Mouse (Mus musculus) kidney, adult 18-20 months (tissue): ENCODE measurements around the gene Lap3.

Experiments used
- DNase-seq: peaks from one replicate; pipeline ENCODE4 v3.0.0; 2021

Gene Lap3

DNA sequence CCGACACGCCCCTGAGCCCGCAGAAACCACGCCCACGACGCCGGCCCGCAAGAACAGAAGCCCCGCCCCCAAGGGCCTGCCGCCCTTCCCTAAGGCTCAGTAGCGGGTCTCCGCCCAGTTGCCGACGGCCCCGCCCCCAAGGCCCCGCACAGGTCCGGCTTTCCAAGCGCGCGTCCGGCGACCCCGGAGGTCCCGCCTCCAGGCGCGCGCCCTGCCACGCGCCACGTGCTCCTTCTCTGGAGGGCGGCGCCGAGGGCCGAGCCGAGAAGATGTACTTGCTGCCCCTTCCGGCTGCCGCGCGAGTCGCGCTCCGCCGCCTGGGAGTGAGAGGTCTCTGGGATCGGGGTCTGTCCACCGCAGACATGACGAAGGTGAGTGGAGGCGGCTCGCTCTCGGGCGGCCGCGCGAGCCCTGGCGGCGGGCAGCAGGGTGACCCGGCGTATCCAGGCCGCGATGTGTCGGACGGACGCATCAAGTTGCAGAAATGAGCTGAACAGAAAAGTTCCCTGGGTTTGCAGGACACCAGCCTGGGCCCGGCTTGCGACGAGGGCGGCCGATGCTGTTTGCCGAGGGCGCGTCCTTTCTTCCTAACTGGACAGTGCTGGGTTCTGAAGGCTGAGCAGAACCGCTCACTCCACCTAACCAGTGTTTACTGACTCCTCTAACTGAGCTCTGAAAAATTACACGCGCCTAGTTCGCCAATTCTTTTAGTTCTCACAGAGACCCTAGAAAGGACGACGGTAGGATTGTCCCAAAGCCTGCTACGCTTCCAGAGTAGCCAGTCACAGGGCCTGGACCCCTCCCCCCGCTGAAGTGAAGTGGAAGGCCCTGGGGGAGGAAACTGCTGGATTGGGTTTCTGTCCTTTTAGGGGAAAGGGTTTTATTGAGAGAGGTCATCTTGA lies at the start of gene Lap3:
Lap3 (plus strand) TSS at position 184 of the 902 bp plus-strand sequence.
- DNase-seq = peak; percentile 100

DNA sequence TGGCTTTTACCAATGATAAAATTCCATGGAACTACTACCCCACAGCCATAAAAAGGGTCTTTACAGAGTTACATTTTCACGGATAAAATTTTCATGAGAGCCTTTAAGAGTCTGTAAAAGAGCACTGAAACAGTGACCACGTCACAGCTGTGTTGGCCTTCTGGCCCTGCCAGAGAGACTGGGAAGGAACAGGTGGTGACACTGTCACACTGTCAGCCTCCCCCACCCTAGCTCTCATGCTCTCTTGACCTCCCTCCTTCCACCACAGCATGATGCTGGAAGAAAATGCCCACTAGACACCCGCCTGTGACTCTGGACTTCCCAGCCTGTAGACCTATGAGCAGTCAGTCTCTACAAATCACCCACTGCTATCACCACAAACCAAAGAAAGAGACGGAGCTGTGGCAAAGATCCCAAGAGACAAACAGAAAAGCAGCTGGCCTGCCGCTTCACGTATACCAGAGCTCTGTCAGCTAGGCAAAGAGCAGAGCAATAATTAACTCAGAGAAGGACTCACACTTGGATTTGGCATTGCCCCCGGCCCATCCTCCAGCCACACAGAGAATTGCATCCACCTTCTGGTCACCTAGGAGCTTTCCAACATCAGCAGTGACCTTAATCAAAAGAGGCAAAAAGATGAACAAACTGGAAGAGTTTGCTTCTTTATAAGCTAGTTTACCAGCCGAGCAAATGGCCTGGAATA lies 48.9 kb upstream of the Lap3 start:
- peak; percentile 60 for DNase-seq

DNA sequence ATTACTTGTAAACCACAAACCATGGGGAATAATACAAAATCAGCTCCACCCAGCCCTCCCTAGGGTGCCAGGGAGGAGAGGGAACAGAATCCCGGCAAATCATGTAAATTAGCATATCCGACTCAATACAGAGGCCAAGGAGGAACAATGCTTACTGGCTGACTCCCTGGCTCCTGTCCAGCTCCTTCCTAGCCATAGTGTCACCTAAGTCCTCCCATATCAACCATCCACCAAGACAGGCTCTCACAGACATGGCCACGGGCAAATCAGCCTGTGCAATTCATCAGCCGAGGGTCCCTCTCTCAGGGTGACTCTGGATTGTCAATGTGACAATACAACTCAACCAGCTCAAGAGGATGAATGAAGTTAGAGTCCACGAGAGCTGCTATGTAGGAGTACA lies 44.5 kb upstream of the Lap3 start:
- DNase-seq = peak; percentile 19

DNA sequence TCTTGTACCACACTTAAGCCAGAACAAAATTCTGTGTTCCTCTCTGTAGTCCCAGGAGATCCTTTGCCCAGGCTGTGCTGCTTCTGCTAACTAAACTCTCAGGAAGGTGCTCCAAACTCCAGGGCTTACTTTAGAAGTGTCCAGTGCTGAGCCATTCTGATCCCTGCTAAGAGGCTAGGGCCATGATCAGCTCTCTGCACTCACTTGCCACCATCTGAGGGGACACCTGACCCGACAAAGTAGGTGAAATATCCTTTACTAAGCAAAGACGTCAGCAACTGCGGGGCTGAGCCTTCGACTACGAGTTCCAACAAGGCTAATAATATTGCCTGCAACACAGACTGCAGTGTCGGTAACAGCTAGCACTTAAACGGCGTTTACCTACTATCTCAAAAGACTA lies 44.0 kb upstream of the Lap3 start:
- DNase-seq = peak; percentile 32

DNA sequence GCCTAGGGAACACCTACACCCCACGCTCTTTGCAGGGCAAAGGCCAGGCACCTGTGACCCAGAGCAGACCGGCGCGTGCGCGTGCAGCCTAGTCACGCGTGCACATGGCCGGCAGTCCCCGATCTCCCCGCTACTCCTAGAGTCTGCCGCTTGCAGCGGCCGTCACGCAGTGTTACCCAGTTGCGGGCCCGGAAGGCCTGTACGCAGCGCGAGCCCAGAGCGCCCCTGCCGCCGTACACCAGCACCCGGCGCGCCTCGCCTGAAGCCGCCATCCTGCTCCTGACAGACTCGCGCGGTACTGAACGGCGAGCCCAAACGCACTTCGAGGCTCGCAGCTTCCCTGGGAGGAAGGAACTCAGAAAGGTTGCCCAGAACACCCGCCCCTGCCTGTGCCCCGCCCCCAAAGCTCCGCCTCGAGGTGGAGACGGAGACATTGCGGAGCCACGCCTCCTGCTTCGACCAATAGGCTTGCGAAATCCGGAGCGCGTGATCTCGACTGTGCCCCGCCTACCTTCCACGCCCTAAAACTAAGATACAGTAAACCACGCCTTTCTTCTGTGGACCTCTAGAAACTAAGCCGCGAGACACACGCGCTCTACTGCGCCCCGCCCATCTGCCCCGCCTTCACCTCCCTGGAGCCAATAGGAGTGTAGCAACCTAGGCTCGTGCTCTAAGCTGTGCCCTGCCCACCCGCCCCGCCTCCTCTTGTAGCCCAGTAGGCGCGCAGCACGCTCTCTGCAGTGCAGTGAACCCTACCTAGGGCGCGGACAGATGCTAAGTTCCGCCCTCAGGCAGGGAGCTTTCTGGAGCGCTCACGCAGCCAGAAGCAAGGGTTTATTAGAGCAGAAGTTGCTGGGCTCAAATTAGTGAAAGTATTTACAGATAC lies 43.1 kb upstream of the Lap3 start, which contains the start of gene Qdpr:
Qdpr (minus strand) TSS at position 406 of the 886 bp plus-strand sequence.
- DNase-seq = peak; percentile 95

DNA sequence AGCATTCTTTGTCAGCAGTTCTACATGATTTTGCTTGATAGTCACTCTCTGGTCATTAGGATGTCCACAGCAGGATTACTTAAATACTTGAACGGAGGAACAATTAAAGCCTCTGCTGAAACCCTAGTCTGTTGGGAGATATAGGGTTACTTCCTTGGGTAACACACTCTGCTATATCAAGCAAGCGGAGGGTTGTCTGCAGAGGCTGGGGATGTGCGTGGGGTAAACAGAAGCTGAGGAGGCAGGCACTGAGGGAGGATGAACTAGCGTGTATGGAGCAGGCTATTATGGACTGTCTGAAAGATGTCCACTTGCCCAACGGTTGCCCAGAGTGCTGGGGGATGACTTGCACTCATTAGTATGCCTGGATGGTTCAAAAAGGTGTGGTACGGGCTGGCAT lies 39.7 kb upstream of the Lap3 start, which contains the start of gene Clrn2:
Clrn2 (plus strand) TSS at position 301 of the 400 bp plus-strand sequence.
- no peak for DNase-seq

DNA sequence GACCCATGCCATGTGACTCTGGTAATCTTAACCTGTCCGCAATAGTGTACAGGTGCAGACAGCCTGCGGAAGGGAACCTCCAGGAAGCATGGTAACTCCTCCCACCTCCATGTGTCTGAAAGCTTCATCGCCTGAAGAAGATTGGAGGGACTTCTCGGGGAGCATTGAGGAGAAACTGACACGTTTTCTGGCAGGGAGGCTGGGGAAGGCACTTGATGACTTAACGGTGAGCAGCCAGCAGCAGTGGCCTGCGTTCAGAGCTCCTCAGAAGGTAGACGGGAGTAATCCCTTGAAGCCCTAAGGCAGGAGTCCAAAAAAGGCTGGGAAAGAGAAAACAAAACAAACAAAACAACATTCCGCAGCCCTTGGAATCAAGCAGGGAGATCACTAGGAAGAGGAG lies 38.7 kb upstream of the Lap3 start:
- no peak for DNase-seq

DNA sequence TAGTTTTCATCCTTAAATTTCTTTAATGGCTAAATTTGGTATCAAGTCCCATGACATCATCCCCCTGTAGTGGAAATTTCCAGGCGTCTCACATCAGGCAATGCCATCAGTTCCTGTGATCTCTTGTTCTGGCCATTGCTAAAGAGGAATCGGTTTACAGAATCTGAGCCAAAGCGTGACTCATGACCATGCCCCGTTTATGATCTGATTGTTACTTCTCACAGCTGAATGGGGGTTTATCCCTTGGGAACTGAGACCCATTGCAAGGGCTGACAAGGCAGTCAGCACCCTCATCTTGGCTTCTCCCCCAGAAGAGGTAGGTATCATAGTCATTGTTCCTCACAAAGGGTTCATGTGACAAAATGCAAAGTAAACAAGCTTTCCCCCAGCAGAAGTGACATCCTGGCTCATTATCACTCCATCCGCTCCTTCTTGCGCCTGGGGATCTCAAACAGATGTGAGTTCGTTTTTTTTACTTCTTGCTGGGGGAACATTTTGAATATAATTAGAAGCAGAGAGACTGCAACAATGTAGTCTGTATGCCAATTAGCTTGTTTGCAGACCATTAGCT lies 20.2 kb upstream of the Lap3 start:
- DNase-seq = no peak

DNA sequence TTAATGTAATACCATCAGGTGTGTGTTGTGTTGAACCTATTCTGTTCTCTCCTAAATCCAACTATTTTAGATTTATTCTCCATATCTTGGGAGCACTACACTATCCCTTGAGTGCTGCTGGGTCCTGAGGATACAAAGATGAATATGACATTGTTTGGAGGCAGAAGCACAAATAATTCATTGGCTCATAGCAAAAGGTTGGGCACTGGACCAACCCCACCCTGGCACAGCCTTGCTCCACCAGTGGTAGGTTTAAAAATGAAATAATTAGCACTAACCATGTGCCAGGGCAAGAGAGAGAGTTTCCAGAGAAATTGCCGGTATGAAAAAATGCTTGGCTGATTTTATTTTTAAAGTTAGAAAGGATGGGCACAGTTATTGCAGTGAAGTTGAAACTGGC lies 19.7 kb upstream of the Lap3 start:
- no peak for DNase-seq

DNA sequence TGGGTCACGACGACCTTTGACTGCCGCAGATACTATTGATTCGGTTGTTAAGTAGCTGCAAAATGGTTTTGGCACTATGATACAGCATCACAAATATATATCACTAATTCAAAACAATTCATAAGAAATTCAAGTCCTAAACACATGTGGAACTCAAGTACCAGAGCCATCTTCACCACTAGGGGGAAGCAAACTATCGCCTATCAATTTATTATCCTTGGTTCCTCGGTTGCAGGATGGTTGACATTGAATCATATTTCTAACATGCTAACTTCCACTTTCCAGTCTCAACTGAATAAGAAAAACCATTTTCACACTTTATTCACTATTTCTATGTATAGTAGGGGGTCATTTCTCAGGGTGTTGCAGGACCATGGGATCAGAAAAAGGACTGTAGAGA lies 19.0 kb upstream of the Lap3 start:
- DNase-seq = no peak

DNA sequence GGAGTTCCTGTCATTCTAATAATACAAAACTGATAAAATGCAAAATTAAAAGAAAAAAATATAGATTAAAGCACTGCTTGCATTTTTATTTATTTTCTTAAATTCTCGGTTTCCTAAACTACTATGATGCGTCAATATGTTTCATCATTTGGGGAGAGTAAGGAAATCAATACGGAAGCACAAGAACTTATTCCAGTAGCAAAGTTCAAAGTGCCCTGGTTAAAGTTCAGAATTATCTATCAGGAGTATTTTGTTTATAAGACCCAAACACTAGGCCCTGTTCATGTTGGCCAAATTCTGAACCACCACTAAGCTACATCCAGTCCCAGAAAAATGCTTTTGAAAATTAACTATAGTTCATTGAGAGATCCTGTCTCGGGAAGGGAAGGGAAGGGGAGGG lies 18.4 kb upstream of the Lap3 start:
- no peak for DNase-seq

DNA sequence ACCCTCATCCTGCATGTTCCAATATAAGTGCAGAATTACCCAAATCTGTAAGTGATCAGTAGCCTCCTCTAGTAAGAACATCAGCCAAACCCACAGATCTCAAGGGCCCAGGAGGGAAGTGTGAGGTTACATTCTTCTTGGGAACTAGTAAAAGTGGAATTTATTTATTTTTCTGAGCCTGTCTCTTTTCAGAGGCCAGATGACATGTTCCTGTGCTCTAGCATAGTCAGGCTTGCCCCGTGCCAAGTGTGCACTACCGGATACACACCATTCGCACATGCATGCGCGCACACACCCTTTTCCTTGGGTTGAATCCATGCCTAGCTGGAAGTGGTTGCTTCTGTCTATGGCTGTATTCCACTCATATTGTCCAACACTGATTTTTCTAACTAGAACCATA lies 17.4 kb upstream of the Lap3 start:
- no peak for DNase-seq

DNA sequence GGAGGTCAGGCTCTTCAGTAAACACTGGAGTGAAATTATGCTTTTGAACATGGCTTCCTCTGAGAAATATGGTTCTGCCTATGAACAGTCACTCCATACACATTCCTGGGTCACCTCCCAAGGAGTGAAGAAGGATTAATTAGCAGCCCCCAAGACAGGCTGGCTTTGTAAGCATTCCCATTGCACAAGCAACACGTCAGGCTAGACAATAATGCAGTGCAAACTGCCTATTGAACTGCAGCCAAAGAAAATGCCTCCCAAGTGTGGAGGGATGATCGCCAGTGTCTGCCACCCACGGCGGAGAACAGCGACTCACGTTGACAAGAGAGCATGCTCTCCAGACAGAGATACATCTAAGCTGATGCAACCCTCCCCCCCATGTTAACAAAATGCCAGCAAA lies 16.9 kb upstream of the Lap3 start:
- no peak for DNase-seq

DNA sequence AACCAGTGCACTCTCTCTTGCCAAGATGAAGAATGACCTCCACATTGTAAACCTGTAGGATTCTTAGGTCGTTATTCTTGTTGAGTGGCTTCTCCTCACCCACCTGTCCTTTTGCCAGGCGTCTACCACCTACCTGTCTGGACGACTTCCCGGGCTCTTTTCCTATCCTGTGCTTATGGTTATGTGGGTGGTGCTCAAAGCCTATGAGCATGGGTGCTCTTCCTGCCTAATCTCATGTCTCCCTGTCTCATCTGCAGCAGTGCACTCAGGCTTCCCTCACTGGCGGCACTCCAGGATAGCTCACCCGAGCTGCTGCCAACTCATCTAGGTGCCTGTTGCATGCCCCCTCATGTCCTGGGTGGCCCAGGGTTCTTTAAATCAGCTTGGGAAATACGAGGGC lies 15.6 kb upstream of the Lap3 start:
- DNase-seq = no peak

DNA sequence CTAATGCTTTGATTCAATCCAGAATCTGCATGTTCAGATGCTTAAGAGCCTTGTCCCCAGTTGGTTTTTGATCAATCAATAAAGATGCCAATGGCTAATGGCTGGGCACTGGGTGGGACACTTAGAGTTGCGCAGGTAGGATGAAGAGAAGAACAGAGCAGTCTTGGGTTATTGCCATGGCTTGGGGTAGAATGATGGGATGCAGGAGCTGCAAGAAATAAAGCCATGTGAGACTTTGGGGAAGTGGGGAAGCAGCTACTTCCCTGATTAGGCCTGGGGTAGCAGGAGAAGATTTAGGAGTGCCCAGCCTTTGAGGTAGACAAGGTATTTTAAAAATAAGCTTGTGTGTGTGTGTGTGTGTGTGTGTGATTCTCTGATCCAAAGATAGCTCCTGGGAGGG lies 13.1 kb upstream of the Lap3 start:
- DNase-seq = no peak

DNA sequence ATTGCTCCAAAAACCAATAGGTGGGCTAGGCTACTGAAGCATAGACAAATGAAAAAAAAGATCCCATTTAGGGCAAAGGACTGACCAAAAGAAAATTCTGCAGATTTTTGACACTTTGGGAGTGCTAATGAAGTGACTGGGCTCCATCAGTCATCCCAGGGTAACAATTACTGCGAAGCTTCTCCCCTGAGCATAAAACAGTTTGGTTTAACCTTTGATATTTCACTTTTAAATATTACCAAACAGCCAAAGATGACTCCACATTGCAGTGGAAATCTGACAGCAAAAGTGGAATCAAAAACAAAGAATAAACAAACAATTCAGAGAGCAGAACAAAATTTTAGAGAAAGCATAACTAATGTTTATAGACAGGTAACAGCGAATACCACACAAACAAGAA lies 12.0 kb upstream of the Lap3 start:
- DNase-seq = no peak

DNA sequence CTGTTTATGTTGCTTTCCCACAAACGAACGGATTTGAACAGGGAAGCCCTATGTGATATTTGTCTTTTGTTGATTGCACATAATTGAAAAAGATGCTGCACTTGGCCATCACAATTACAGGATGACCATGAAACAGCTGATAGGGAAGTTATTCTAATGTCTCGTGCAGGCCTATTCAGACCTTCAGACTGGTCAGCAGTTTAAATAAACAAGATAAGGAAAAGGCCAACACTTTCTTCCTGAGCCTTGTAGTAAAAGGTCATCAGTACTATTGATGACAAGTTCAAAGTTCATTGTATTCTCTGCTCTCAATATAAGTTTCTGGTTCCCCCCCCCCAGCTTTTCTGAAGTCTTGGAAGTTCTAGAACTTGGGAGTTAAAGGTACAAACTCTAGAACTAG lies 10.6 kb upstream of the Lap3 start:
- no peak for DNase-seq

DNA sequence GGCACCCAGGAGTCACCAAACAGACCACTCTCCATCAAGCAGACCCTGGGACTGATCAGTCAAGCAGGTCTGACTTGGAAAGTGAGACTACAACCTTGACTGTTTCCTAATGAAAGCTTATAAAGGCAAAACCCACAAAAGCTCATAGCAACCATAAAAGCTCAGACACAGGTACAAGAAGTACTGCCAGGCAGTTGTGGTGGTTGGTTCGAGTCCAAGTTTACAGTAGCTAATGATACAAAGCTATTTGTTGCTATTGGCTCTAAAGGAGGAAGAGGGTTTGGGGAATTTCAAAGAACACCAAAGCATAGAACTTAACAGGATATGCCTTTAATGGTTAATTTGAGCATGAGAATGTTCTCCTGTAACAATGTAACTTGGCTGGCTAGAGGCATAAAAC lies 9.5 kb upstream of the Lap3 start:
- DNase-seq = no peak

DNA sequence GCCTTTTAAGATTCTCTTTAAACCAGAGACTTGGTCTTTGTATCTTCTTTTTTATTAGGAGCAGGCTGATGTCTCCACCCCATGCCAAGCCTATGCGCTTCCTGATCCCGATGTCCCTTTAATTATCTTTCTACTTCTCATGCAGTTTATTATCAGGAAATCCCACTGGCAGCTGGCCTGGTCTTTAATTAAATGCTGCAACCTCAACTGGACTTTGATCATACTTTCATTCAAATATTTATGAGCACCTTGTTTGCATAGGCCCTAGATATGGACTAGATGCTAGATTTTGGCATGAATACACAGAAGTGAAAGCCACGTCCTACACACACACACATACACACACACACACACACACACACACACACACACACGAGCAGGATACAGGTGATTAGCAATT lies 1.4 kb upstream of the Lap3 start:
- DNase-seq = no peak

DNA sequence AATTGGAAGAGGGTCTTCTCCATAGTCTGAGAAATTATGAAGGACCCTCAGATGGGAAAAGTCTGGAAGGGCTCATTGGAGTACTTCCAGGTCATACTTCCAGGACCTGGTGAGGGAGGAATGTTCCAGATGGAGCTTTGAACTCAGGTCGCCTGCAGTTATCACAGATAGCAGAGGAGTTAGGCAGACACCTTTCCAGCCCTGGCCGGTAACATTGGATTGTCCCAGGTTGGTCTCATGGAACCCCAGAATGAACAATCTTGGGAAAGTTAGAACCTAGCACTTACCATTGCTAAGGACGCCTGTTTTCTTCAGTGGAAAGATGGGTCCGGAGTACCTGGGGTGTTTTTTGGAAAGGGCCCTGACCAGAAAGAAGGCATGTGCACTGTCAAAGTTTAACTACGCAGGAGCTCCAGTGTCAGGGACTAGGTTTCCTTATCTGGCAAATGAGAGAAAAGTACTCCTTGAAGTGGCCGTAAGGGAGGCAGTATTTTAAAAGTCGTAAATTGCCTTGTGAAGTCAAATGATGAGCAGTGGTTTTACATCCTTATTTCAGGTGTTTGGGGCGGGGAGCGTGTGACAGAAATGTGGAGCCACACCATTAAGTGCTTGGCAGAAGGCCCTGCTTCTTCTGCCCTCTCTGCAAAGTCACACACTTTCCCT lies 1.1 kb downstream of the Lap3 start:
- DNase-seq = no peak

DNA sequence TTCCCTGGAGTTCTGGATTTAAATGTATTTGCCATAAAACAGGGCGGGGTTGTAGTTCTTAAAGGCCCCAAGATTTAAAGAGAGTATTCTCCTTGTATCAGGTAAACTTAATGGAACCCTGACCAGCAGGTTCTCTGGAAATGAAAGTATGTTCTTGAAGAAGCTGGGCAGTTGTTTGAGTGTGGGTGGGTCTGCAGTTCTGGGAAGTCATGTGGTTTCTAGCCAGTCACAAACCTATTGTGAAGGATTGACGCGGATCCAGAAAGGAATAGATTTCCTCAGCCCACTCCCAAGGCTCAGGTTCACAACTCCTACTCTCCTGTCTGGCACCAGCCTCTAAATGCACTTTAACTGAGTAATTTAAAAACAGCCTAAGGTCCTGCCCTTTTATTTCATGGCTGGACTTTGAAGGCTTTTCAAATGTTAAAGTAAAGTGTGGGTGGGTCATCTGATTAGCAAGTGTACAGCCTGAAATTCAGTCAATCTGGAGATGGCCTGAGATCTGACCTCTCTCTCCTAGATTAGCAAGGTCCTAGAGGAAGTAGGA lies 2.3 kb downstream of the Lap3 start:
- no peak for DNase-seq

DNA sequence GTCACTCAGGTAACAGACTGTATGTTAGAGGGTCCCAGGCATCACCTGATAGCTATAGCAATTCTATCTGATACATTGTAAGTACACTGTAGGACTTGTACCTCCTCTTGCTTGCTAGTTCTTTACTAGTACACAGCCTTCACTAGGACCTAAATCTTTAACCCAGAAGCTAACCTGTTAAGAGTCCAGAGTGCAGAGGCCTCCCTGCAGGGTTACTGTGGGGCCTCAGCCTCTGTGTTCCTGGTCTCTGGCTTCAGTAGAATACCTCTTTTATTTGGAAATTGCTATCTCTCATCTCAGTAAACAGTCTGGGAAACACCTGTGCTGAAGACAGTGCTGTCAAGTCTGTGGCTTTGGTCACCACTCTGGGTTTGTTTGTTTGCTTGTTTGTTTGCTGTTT lies 2.9 kb downstream of the Lap3 start:
- no peak for DNase-seq
